Mouse (Mus musculus) cortical plate, adult 2 months (tissue): ENCODE measurements around the gene Dab1.

ENCODE experiments used
- CTCF ChIP-seq: fragments of 200-500 bp; IDR thresholded peaks from 2 replicates; pipeline ENCODE4 v1.5.1; 2011; ENCODE audit warnings: mild to moderate bottlenecking, control low read depth, low read length; ENCODE audit not compliant: insufficient read depth; ENCODE audit errors: extremely low read depth
- POLR2A ChIP-seq: fragments of 200-500 bp; IDR thresholded peaks from 2 replicates; pipeline ENCODE4 v1.6.1; 2011; ENCODE audit warnings: mild to moderate bottlenecking, low read length, control low read depth; ENCODE audit not compliant: insufficient read depth; ENCODE audit errors: extremely low read depth

- TF ChIP-seq CTCF (no peak), POLR2A (no peak)
Observed at GRCm38 (mm10) chr4:104769602-104770001, 1150.4 kb downstream of the Dab1 start.
